Mouse (Mus musculus) embryonic fibroblast, embryonic 13.5 days (primary cell): ENCODE data around the gene Gsta1.
"Not testable (repeated sequence)": the region's sequence is repeated elsewhere in the genome, so short reads cannot be mapped to it uniquely, and the experiment has no call there.

ENCODE experiments used
- CTCF ChIP-seq: IDR thresholded peaks from 2 replicates; pipeline ENCODE4 v1.5.1; 2011; ENCODE audit warnings: mild to moderate bottlenecking, control low read depth, low read length, moderate library complexity, borderline replicate concordance; ENCODE audit not compliant: insufficient read depth
- POLR2A ChIP-seq: IDR thresholded peaks from 2 replicates; pipeline ENCODE4 v1.6.1; 2011; ENCODE audit warnings: low read depth, mild to moderate bottlenecking, control low read depth, low read length, moderate library complexity

DNA sequence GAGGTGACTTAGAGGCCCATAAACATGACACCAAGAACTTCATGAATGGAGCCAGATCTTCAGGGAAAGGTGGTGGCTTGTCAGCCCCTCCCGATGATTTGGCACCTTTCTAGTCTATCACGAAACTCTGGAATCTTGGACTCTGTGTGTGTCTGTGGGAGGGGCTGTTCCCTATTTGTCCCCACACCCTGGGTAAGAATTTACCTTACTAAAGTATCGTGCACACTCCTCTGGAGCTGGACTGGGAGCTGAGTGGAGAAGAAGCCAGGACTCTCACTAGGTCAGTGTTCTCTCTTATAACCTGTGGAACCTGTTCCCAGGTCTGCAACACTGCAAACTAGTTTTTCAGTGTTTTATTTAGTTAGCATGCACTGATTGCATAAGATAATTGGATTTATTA, 59.3 kb downstream of the Gsta1 start, which contains the start of gene Gm10639:
- TF ChIP-seq CTCF, POLR2A: not testable (repeated sequence)
